Mouse (Mus musculus): Measurements from ENCODE around the gene Eif2b4. TPM values are rescaled to one million over a fixed set of nuclear protein-coding genes. Genes with fewer than 3 reads are reported as not detected.
A peak's percentile ranks its signal among the peaks of the same experiment; 100 is the strongest.

Gene Eif2b4
- polyA plus RNA-seq, 1 experiment from 2014 or later, result 60.2 TPM

DNA sequence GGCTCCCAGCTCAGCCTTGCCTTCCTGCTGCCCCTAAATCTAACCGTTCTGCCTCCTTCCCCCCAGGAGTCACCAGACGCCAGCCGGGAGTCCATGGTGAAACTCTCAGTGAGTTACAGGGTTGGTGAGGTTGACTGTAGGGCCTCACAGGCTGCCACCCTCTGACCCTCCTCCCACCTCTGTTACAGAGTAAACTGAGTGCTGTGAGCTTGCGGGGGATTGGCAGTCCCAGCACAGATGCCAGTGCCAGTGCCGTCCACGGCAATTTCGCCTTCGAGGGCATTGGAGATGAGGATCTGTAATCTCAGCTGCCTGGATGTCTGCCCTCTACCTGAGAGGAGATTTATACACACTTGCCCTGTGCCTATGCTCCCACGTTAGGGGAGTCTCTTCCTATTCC, 4.9 kb upstream of the Eif2b4 start:
- no peak overlapping the region for H3K9ac ChIP-seq (replicated peaks; ENCODE audit: low read depth, low read length)
- ATAC-seq (ENCODE audit: insufficient number of reproducible peaks, insufficient read depth, low FRiP score, low read depth), result no peak
- H3K9me3 ChIP-seq (ENCODE audit: control insufficient read depth, low read depth, low read length), result peaks cover 5% of the 10 kb centered on the region
- H3K27ac ChIP-seq (ENCODE audit: low read length), result no peak overlapping the region
- H3K4me1 ChIP-seq (ENCODE audit: control insufficient read depth, insufficient read depth, low read length), result peaks cover 18% of the 10 kb centered on the region; the same call in 1 of the 2 replicates
- 83% methylated on average over 9 of the region's 9 CpGs for WGBS
- H3K4me3 ChIP-seq (ENCODE audit: low read depth, low read length), result no peak overlapping the region
- no peak overlapping the region for H3K4me2 ChIP-seq (replicated peaks; ENCODE audit: low read depth, low read length)
- no peaks in the 10 kb centered on the region for H3K27me3 ChIP-seq (ENCODE audit: control insufficient read depth, insufficient read depth, low read length)
- peaks cover 65% of the 10 kb centered on the region for H3K36me3 ChIP-seq (ENCODE audit: control insufficient read depth, insufficient read depth, low read length)

DNA sequence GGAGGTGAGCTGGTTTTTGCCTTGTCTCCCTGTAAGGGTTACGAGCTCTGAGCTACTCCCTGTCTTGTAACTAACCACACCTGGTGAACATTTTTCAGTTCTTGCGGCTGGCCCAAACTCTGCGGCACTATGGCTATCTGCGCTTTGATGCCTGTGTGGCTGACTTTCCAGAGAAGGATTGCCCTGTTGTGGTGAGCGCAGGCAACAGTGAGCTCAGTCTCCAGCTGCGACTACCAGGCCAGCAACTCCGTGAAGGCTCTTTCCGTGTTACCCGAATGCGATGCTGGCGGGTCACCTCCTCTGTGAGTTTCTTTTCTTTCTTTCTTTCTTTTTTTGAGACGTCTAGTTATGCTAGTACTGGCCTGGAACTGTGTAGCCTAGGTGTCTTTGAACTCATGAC, 3.8 kb upstream of the Eif2b4 start:
- H3K4me1 ChIP-seq (ENCODE audit: control insufficient read depth, insufficient read depth, low read length), result peaks cover 15% of the 10 kb centered on the region; the same call in 1 of the 2 replicates
- ATAC-seq (ENCODE audit: insufficient number of reproducible peaks, insufficient read depth, low FRiP score, low read depth), result no peak
- peaks cover 60% of the 10 kb centered on the region for H3K36me3 ChIP-seq (ENCODE audit: control insufficient read depth, insufficient read depth, low read length)
- no peak overlapping the region for H3K4me3 ChIP-seq (ENCODE audit: low read depth, low read length)
- H3K27me3 ChIP-seq (ENCODE audit: control insufficient read depth, insufficient read depth, low read length), result no peaks in the 10 kb centered on the region
- WGBS, result 90% methylated on average over 12 of the region's 12 CpGs
- H3K9me3 ChIP-seq (ENCODE audit: control insufficient read depth, low read depth, low read length), result peaks cover 5% of the 10 kb centered on the region
- H3K27ac ChIP-seq (ENCODE audit: low read length), result no peak overlapping the region
- no peak overlapping the region for H3K9ac ChIP-seq (replicated peaks; ENCODE audit: low read depth, low read length)
- no peak overlapping the region for H3K4me2 ChIP-seq (replicated peaks; ENCODE audit: low read depth, low read length)

DNA sequence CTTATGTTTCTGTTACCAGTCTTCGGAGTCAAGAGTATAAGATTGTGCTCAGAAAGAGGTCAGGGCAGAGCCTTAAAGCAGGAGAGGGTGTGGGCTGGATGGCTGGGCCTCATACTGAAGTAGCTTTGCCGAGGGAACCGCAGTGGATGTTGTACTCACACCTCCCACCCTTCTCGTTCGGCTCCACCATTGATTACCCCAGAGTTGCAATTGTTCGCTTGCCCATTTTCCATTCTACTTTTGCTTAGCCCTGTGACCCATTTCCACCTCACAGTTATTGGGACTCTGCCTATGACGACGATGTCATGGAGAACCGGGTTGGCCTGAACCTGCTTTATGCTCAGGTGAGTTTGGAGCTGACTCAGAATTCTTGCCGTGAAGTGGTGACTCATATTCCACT, 3.0 kb upstream of the Eif2b4 start:
- H3K27me3 ChIP-seq (ENCODE audit: control insufficient read depth, insufficient read depth, low read length), result no peaks in the 10 kb centered on the region
- 91% methylated on average over 10 of the region's 10 CpGs for WGBS
- H3K4me2 ChIP-seq (replicated peaks; ENCODE audit: low read depth, low read length), result no peak overlapping the region
- H3K4me3 ChIP-seq (ENCODE audit: low read depth, low read length), result no peak overlapping the region
- H3K9ac ChIP-seq (replicated peaks; ENCODE audit: low read depth, low read length), result no peak overlapping the region
- no peak overlapping the region for H3K27ac ChIP-seq (ENCODE audit: low read length)
- H3K36me3 ChIP-seq (ENCODE audit: control insufficient read depth, insufficient read depth, low read length), result peaks cover 60% of the 10 kb centered on the region
- peaks cover 5% of the 10 kb centered on the region for H3K9me3 ChIP-seq (ENCODE audit: control insufficient read depth, low read depth, low read length)
- H3K4me1 ChIP-seq (ENCODE audit: control insufficient read depth, insufficient read depth, low read length), result peaks cover 21% of the 10 kb centered on the region; the same call in 1 of the 2 replicates
- ATAC-seq (ENCODE audit: insufficient number of reproducible peaks, insufficient read depth, low FRiP score, low read depth), result no peak

DNA sequence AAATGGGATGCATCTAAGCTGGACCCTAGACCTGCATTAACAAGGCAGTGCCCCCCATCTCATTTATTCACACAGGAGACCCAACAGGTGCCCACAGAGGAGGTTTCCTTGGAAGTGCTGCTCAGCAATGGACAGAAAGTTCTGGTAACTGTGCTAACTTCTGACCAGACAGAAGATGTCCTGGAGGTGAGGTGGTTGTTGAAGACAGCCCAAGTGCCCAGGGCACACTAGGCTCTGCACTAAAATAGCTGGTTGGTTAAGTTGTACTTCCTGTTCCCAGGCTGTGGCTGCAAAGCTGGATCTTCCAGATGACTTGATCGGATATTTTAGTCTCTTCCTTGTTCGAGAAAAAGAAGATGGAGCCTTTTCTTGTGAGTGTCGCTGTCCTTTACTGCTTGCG, 2.4 kb upstream of the Eif2b4 start:
- Histone ChIP-seq H3K9ac (replicated peaks; ENCODE audit: low read depth, low read length) (no peak overlapping the region), H3K36me3 (ENCODE audit: control insufficient read depth, insufficient read depth, low read length) (peaks cover 63% of the 10 kb centered on the region), H3K27me3 (ENCODE audit: control insufficient read depth, insufficient read depth, low read length) (no peaks in the 10 kb centered on the region), H3K4me1 (ENCODE audit: control insufficient read depth, insufficient read depth, low read length) (peaks cover 18% of the 10 kb centered on the region; the same call in 1 of the 2 replicates), H3K4me2 (replicated peaks; ENCODE audit: low read depth, low read length) (no peak overlapping the region), H3K27ac (ENCODE audit: low read length) (no peak overlapping the region), H3K9me3 (ENCODE audit: control insufficient read depth, low read depth, low read length) (peaks cover 5% of the 10 kb centered on the region), H3K4me3 (ENCODE audit: low read depth, low read length) (no peak overlapping the region)
- 88% methylated on average over 4 of the region's 4 CpGs for WGBS
- ATAC-seq (ENCODE audit: insufficient number of reproducible peaks, insufficient read depth, low FRiP score, low read depth), result no peak

DNA sequence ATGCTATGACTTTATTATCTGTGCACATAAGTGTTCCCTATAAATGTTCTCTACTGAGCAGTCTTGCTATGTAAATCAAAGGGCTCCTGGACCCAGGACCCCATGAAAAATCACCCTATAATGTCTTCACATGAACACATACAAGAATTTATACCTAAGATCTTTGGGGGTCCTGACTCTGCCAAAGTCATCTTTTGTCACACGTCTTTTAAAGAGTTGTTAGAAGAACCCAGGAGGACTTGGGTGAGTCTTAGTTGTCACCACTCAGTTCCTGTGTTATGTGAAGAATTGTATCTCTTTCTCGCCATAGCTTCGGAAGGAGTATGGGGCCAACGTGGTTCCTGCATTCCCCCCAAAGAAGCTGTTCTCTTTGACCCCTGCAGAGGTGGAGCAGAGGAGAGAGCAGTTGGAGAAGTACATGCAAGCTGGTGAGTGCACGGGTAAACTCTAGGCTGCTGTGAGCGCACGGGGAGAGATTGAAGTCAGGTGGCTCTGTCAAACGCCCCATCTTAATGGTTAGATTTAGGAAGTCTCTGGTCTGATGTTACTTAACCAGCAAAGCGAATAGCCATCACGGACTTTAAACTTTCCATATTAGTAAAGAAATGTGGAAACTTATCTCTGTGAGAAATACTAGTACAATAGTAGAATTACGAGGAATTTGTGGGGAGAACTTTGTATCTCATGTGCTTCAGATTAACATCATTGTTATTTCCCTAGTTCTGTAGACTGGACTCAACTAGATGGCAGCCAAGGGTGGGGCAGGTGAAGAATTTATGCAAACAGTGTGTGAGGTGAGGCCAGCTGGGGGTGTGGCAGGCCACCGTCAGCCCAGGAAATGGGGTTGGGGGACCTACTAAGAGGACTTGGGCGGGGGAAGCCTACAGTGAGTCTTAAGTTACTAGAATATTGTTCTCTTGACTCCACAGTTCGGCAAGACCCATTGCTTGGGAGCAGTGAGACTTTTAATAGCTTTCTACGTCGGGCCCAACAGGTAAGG, 1.6 kb upstream of the Eif2b4 start:
- H3K27me3 ChIP-seq (ENCODE audit: control insufficient read depth, insufficient read depth, low read length), result no peaks in the 10 kb centered on the region
- no peak overlapping the region for H3K27ac ChIP-seq (ENCODE audit: low read length)
- 90% methylated on average over 16 of the region's 16 CpGs for WGBS
- H3K9me3 ChIP-seq (ENCODE audit: control insufficient read depth, low read depth, low read length), result no peaks in the 10 kb centered on the region
- no peak for ATAC-seq (ENCODE audit: insufficient number of reproducible peaks, insufficient read depth, low FRiP score, low read depth)
- peak overlapping the region; percentile 88; the same call in 1 of the 2 replicates for H3K4me3 ChIP-seq (ENCODE audit: low read depth, low read length)
- peak overlapping the region; percentile 76 for H3K4me2 ChIP-seq (replicated peaks; ENCODE audit: low read depth, low read length)
- H3K9ac ChIP-seq (replicated peaks; ENCODE audit: low read depth, low read length), result no peak overlapping the region
- peaks cover 14% of the 10 kb centered on the region; the same call in 1 of the 2 replicates for H3K4me1 ChIP-seq (ENCODE audit: control insufficient read depth, insufficient read depth, low read length)
- peaks cover 64% of the 10 kb centered on the region for H3K36me3 ChIP-seq (ENCODE audit: control insufficient read depth, insufficient read depth, low read length)

DNA sequence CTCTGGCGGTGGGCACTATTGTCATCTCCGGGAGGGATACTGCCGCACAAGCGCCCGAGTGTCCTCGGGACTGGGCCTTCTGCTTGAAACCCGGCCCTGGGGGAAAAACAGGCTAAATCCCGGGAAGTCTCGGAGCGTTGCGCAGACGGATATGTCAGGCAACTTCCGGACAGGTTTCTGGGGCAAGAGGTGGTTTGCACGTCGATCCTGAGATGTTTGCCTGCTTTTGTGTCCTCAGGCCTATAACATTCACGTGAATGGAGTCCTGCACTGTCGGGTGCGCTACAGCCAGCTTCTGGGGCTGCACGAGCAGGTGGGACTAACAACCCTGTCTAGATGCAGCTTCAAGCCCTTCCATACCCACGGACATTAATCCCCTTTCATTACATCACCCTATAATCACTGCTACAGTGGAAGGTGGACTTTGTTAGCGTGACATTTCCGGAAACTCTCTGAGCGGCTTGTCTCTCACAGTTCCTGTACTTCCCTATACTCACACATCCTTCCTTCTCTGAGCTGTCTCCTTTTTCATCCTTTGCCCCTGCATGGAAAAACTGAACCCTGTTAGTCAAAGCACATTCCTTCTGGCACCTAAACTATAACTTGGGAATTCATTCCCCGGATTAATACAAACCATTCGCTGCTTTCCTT, 526 bp upstream of the Eif2b4 start:
- H3K9ac ChIP-seq (replicated peaks; ENCODE audit: low read depth, low read length), result peak overlapping the region; percentile 69
- WGBS, result 12% methylated on average over 25 of the region's 25 CpGs
- H3K27ac ChIP-seq (ENCODE audit: low read length), result peak overlapping the region; percentile 80
- H3K27me3 ChIP-seq (ENCODE audit: control insufficient read depth, insufficient read depth, low read length), result no peaks in the 10 kb centered on the region
- H3K36me3 ChIP-seq (ENCODE audit: control insufficient read depth, insufficient read depth, low read length), result peaks cover 60% of the 10 kb centered on the region
- H3K4me2 ChIP-seq (replicated peaks; ENCODE audit: low read depth, low read length), result peak overlapping the region; percentile 76
- peak overlapping the region; percentile 88 for H3K4me3 ChIP-seq (ENCODE audit: low read depth, low read length)
- H3K4me1 ChIP-seq (ENCODE audit: control insufficient read depth, insufficient read depth, low read length), result peaks cover 14% of the 10 kb centered on the region; the same call in 1 of the 2 replicates
- H3K9me3 ChIP-seq (ENCODE audit: control insufficient read depth, low read depth, low read length), result no peaks in the 10 kb centered on the region
- ATAC-seq (ENCODE audit: insufficient number of reproducible peaks, insufficient read depth, low FRiP score, low read depth), result no peak

DNA sequence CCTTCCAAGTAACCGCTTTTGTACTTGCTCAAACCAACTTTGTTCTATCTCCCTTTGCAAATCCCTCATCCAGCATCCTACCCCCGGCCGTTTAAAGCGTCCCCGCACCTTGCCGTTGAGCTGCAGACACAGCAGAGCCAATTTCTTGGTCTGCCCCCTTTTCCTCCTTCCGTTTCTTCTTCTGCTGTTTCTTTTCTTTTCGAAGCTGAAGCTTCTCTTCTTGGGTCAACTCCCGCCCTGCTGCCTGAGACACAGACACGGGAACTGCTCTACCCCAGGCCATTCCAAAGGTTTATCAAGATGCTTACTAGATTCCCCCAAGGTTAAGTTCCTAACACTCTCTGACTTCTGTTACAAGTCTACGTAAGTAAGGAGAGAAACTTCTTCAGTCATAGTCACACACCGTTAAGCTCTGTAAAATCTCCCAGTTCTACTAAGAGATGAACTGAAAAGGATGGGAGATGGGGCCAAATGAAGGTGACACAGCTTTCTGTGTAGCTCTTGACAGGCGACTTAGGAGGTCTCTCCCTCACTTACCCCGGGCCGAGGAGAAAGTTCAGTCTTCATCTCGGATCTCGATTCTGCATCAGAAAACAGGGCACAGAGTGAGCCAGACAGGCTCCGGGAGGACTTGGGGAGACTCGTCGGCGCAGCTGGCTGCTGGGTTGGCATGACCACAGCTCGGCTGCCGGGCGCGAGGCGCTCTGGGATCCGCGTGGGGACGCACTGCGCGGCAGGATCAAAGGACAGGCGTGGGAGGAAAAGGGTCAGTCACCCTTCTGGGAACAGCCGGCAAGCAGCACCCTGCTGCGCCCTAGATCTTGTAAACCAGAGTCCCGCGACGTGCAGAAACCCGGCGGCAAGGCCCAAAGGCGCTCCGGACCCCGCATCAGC, 938 bp downstream of the Eif2b4 start:
- peaks cover 14% of the 10 kb centered on the region; the same call in 1 of the 2 replicates for H3K4me1 ChIP-seq (ENCODE audit: control insufficient read depth, insufficient read depth, low read length)
- ATAC-seq (ENCODE audit: insufficient number of reproducible peaks, insufficient read depth, low FRiP score, low read depth), result peak; percentile 60
- no peaks in the 10 kb centered on the region for H3K27me3 ChIP-seq (ENCODE audit: control insufficient read depth, insufficient read depth, low read length)
- peak overlapping the region; percentile 88 for H3K4me3 ChIP-seq (ENCODE audit: low read depth, low read length)
- H3K36me3 ChIP-seq (ENCODE audit: control insufficient read depth, insufficient read depth, low read length), result peaks cover 58% of the 10 kb centered on the region
- H3K4me2 ChIP-seq (replicated peaks; ENCODE audit: low read depth, low read length), result peak overlapping the region; percentile 78
- H3K9ac ChIP-seq (replicated peaks; ENCODE audit: low read depth, low read length), result peak overlapping the region; percentile 67
- WGBS, result 12% methylated on average over 42 of the region's 42 CpGs
- no peaks in the 10 kb centered on the region for H3K9me3 ChIP-seq (ENCODE audit: control insufficient read depth, low read depth, low read length)
- peak overlapping the region; percentile 80; the same call in 1 of the 2 replicates for H3K27ac ChIP-seq (ENCODE audit: low read length)

DNA sequence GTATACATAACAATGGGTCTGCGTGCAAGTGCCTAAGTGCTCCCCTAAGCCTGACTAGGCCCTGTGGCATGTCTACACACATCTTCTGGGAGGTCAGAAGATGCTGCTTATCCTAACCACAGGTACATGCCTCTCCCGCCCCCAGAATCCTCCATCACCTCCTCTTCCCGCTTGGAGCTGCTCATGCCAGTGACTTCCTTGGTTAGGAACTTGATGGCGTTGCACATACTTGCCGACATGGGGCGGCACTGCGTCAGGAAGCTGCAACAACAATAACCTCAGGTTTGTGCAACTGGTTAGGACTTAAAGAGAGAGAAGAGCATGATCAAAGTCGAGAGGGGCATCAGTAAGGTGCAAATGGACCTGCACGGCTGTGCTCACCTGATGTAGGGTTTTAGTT, 3.0 kb downstream of the Eif2b4 start:
- Histone ChIP-seq H3K36me3 (ENCODE audit: control insufficient read depth, insufficient read depth, low read length) (peaks cover 41% of the 10 kb centered on the region), H3K27me3 (ENCODE audit: control insufficient read depth, insufficient read depth, low read length) (no peaks in the 10 kb centered on the region), H3K27ac (ENCODE audit: low read length) (no peak overlapping the region), H3K4me2 (replicated peaks; ENCODE audit: low read depth, low read length) (no peak overlapping the region), H3K4me3 (ENCODE audit: low read depth, low read length) (no peak overlapping the region), H3K4me1 (ENCODE audit: control insufficient read depth, insufficient read depth, low read length) (peaks cover 14% of the 10 kb centered on the region; the same call in 1 of the 2 replicates), H3K9ac (replicated peaks; ENCODE audit: low read depth, low read length) (no peak overlapping the region), H3K9me3 (ENCODE audit: control insufficient read depth, low read depth, low read length) (no peaks in the 10 kb centered on the region)
- ATAC-seq (ENCODE audit: insufficient number of reproducible peaks, insufficient read depth, low FRiP score, low read depth), result no peak
- 91% methylated on average over 9 of the region's 9 CpGs for WGBS
